Mouse (Mus musculus) limb, embryonic 15.5 days (tissue): ENCODE results near the gene Sec14l1. TPM values are rescaled to one million over a fixed set of nuclear protein-coding genes. Genes with fewer than 3 reads are reported as not detected.

Experiments used
- ATAC-seq: fragments of 200-750 bp; cut with Nextera tagmentation; 2 replicates; pipeline ENCODE4 v1.8.0; 2017; ENCODE audit warnings: low read depth, moderate TSS enrichment; ENCODE audit not compliant: insufficient number of reproducible peaks, low FRiP score, low TSS enrichment
- H3K27ac ChIP-seq: fragments of 300-500 bp; sonication (generic); 2 replicates; pipeline ENCODE4 v1.5.1; 2015; ENCODE audit warnings: moderate library complexity, mild to moderate bottlenecking, inconsistent platforms
- H3K27me3 ChIP-seq: fragments of 300-500 bp; sonication (generic); 2 replicates; pipeline ENCODE4 v1.6.1; 2015; ENCODE audit warnings: inconsistent platforms
- H3K36me3 ChIP-seq: fragments of 300-500 bp; sonication (generic); 2 replicates; pipeline ENCODE4 v1.6.1; 2015; ENCODE audit warnings: inconsistent platforms
- H3K4me1 ChIP-seq: fragments of 300-500 bp; sonication (generic); 2 replicates; pipeline ENCODE4 v1.6.1; 2015; ENCODE audit warnings: inconsistent platforms
- H3K4me2 ChIP-seq: fragments of 300-500 bp; sonication (generic); 2 replicates; pipeline ENCODE4 v1.6.1; 2015; ENCODE audit warnings: mild to moderate bottlenecking, inconsistent platforms
- H3K4me3 ChIP-seq: fragments of 300-500 bp; sonication (generic); 2 replicates; pipeline ENCODE4 v1.5.1; 2015; ENCODE audit warnings: mild to moderate bottlenecking, inconsistent platforms
- H3K9ac ChIP-seq: fragments of 300-500 bp; sonication (generic); 2 replicates; pipeline ENCODE4 v1.6.1; 2015; ENCODE audit warnings: inconsistent platforms
- H3K9me3 ChIP-seq: fragments of 300-500 bp; sonication (generic); 2 replicates; pipeline ENCODE4 v1.6.1; 2016; ENCODE audit warnings: inconsistent platforms
- WGBS: fragments of 180-500 bp; shearing (Covaris S2); methylation state at CpG from one replicate; pipeline ENCODE4 v1.1.7; 2015; 5-methylcytosine and 5-hydroxymethylcytosine counted together
- polyA plus RNA-seq: library from polyadenylated mRNA; unstranded; fragments of >200 nt; fragmentation: Nextera tagmentation; extraction: Ambion mirVana; gene quantifications from 2 replicates; pipeline ENCODE4 v1.2.1, GENCODE M21; 2015

The Sec14l1 gene
- polyA plus RNA-seq, 1 experiment from 2014 or later: 59.2 TPM

GRCm38 (mm10) chr11:117135457-117136290 lies 20.7 kb downstream of the Sec14l1 start:
- Histone ChIP-seq H3K36me3 (peaks cover 10% of the 10 kb centered on the region), H3K9ac (no peak overlapping the region), H3K4me2 (0 out of 2 replicates have a peak overlapping the region, but pooled peaks have one; percentile 5), H3K4me3 (no peak overlapping the region), H3K9me3 (no peaks in the 10 kb centered on the region), H3K4me1 (peaks cover 65% of the 10 kb centered on the region), H3K27me3 (no peaks in the 10 kb centered on the region), H3K27ac (peak overlapping the region; percentile 84)
- 27% methylated on average over 17 of the region's 17 CpGs for WGBS
- ATAC-seq: no peak

- no peak for ATAC-seq
- Histone ChIP-seq H3K36me3 (peaks cover 21% of the 10 kb centered on the region), H3K4me3 (no peak overlapping the region), H3K27me3 (no peaks in the 10 kb centered on the region), H3K4me2 (no peak overlapping the region), H3K9ac (no peak overlapping the region), H3K4me1 (peaks cover 55% of the 10 kb centered on the region), H3K27ac (peak overlapping the region; percentile 84), H3K9me3 (no peaks in the 10 kb centered on the region)
- 76% methylated on average over 14 of the region's 14 CpGs for WGBS
Observed at GRCm38 (mm10) chr11:117136880-117137279, 21.9 kb downstream of the Sec14l1 start.

- H3K27ac ChIP-seq: peak overlapping the region; percentile 71
- H3K9ac ChIP-seq: no peak overlapping the region
- no peaks in the 10 kb centered on the region for H3K9me3 ChIP-seq
- WGBS: 69% methylated on average over 9 of the region's 9 CpGs
- H3K36me3 ChIP-seq: peaks cover 34% of the 10 kb centered on the region
- no peak for ATAC-seq
- H3K4me2 ChIP-seq: no peak overlapping the region
- H3K4me3 ChIP-seq: no peak overlapping the region
- peaks cover 53% of the 10 kb centered on the region for H3K4me1 ChIP-seq
- H3K27me3 ChIP-seq: no peaks in the 10 kb centered on the region
Observed at GRCm38 (mm10) chr11:117138213-117138761, 23.3 kb downstream of the Sec14l1 start.

- no peak for ATAC-seq
- H3K4me1 ChIP-seq: peaks cover 49% of the 10 kb centered on the region
- H3K27ac ChIP-seq: no peak overlapping the region
- 83% methylated on average over 12 of the region's 12 CpGs for WGBS
- peaks cover 41% of the 10 kb centered on the region for H3K36me3 ChIP-seq
- H3K9me3 ChIP-seq: no peaks in the 10 kb centered on the region
- no peak overlapping the region for H3K4me2 ChIP-seq
- H3K27me3 ChIP-seq: no peaks in the 10 kb centered on the region
- no peak overlapping the region for H3K9ac ChIP-seq
- no peak overlapping the region for H3K4me3 ChIP-seq
Observed at GRCm38 (mm10) chr11:117138795-117139463, 24.0 kb downstream of the Sec14l1 start.

DNA sequence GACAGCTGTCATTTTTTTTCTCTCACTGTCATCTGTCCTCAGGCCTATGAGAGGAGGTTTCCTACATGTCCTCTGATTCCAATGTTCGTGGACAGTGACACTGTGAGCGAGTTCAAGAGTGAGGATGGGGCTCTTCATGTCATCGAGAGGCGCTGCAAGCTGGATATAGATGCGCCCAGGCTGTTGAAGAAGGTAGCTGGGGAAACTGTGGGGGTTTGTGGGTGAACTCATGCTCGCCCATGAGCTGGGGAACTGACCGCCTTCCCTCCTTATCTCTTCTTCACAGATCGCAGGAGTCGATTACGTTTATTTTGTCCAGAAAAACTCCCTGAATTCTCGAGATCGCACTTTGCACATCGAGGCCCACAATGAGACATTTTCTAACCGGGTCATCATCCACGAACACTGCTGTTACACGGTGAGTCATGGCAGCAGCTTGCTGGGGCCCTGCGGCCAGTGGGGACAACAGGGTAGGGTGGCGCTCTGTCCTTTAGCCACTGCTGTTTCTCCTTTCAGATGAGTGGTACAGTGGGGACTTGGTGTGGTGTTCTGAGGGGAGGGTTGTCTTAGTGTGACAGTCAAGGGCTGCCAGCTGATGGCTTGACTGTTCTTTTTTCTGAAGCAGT lies 26.5 kb downstream of the Sec14l1 start:
- Histone ChIP-seq H3K4me2 (no peak overlapping the region), H3K4me3 (no peak overlapping the region), H3K9ac (no peak overlapping the region), H3K27ac (no peak overlapping the region), H3K4me1 (peaks cover 23% of the 10 kb centered on the region), H3K9me3 (no peaks in the 10 kb centered on the region), H3K36me3 (peaks cover 66% of the 10 kb centered on the region), H3K27me3 (no peaks in the 10 kb centered on the region)
- no peak for ATAC-seq
- 90% methylated on average over 18 of the region's 18 CpGs for WGBS

GRCm38 (mm10) chr11:117142507-117142906 lies 27.5 kb downstream of the Sec14l1 start:
- Histone ChIP-seq H3K9ac (no peak overlapping the region), H3K36me3 (peaks cover 76% of the 10 kb centered on the region), H3K9me3 (no peaks in the 10 kb centered on the region), H3K27ac (no peak overlapping the region), H3K4me1 (peaks cover 15% of the 10 kb centered on the region), H3K4me2 (no peak overlapping the region), H3K27me3 (no peaks in the 10 kb centered on the region), H3K4me3 (no peak overlapping the region)
- WGBS: 72% methylated on average over 4 of the region's 4 CpGs
- no peak for ATAC-seq

DNA sequence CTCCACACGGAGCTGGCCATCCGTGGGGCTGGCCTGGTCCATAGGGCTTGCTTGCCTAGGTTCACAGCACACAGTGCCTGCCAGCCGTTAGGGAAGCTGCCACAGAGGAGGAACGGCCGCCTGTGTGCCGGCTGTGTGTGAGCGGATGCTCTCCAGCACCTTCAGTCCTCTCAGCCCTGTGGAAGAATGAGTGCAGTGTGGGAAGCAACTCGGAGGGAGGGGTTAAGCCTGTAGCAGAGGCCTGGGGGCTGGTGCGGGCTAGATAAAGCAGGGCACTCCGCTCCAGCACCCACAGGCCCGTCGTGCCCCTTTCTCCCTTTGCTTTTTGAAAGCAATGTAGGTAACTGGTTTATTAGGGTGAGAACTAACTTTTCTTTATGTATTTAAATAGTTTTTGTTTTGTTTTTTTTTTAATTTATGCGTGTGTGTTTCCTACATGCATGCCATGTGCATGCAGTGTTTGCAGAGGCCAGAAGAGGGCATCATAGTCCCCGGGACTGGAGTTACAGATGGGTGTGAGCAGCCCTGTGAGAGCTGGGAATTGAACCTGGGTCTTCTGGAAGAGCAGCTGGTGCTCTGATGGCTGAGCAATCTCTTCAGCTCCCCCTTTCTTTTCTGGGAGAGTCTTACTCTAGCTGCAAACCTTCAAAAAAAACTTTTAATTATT lies 30.6 kb downstream of the Sec14l1 start:
- 94% methylated on average over 14 of the region's 14 CpGs for WGBS
- peaks cover 96% of the 10 kb centered on the region for H3K36me3 ChIP-seq
- H3K4me3 ChIP-seq: no peak overlapping the region

DNA sequence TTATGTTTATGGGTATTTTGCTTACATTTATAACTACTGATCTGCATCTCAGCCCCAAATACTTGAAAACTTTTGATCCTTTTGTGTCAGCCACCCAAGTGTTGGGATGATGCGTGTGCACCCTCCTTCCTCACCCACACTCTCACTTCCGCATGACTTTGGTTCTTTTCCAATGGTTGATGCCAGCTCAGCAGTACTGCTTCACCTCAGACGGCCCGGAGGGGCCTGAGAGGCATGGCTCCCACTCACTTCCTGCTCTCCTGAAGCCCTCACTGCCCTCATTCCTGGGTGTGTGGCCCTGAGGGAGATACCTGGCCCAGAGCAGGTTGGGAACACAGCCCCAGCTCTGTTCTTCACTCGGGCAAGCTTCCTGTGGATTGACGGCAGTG lies 31.1 kb downstream of the Sec14l1 start:
- H3K27ac ChIP-seq: no peak overlapping the region
- H3K4me2 ChIP-seq: no peak overlapping the region
- peaks cover 98% of the 10 kb centered on the region for H3K36me3 ChIP-seq
- no peak overlapping the region for H3K4me3 ChIP-seq
- no peak for ATAC-seq
- no peaks in the 10 kb centered on the region for H3K4me1 ChIP-seq
- H3K27me3 ChIP-seq: no peaks in the 10 kb centered on the region
- H3K9me3 ChIP-seq: no peaks in the 10 kb centered on the region
- no peak overlapping the region for H3K9ac ChIP-seq
- WGBS: 88% methylated on average over 6 of the region's 6 CpGs

More for the DNA sequence above, 30.6 kb downstream of the Sec14l1 start:
- Histone ChIP-seq H3K27ac (no peak overlapping the region), H3K27me3 (no peaks in the 10 kb centered on the region), H3K4me2 (no peak overlapping the region), H3K4me1 (no peaks in the 10 kb centered on the region), H3K9ac (no peak overlapping the region), H3K9me3 (no peaks in the 10 kb centered on the region)
- ATAC-seq: no peak

DNA sequence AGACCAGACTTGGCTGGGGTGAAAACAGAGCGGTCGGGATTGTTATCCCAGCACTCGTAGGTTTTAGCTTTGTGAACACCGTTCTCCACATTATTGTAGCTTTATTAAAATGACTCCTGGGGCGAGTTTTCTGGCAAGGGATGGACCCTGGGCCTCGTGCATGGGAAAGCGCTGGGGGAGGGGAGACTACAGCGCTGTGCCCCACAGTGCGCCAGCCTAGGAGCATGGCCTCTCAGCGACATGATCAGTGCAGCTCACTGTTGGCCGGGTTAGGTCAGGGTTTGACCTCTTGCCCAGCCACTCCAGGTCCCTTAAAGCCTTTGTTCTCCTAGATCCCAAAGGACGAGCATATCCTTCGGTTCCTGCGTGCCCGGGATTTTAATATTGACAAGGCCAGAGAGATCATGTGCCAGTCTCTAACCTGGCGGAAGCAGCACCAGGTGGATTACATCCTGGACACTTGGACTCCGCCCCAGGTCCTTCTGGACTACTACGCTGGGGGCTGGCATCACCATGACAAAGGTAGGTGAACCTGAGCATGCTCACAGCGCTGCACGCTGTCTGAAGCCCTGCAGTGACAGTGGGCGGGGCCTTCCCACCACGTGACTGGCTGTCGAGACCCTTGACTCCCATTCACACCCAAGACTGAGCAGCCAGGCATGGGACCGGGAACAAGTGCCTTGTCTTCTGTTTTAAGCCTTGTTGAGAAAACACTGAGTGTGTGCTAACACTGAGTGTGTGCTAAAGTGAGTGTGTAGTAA lies 32.0 kb downstream of the Sec14l1 start:
- no peak for ATAC-seq
- H3K36me3 ChIP-seq: peaks cover 97% of the 10 kb centered on the region

DNA sequence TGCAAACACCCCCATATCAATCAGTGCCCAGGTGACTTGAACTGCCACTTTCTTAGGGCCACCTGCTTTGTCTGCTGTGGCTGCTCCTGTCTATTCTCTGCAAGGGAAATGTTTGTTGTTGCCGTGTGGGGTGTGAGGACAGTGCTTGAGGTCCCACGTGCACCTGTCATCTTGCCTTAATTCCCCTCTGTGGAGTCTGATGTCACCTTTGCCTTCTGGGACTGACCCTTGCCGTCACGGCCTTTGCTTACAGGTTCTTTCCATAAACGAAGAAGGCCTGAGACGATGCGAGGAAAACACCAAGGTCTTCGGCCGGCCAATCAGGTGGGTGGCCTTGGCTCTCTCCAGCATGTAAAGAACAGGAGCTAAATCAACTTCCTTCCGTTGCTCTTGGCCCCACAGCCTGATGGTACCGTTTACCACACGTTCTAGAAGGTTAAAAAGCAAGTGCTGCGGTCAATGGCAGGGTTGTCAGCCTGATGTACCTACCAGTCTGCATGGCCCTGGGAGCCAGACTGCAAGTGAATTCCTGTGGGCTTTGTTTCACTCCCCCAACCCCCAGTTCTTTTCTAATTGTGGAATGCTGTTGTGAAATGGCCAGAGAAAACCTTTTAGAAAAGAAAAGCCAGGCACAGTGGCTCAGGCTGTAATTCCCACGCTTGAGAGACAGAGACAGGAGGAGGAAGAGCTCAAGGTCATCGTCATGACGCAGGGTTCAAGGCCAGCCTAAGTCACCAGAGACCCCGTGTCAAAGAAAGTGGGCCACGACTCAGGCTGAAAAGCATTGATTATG lies 34.1 kb downstream of the Sec14l1 start:
- Histone ChIP-seq H3K27ac (no peak overlapping the region), H3K4me1 (peaks cover 9% of the 10 kb centered on the region; the same call in 1 of the 2 replicates), H3K9me3 (no peaks in the 10 kb centered on the region), H3K9ac (no peak overlapping the region), H3K27me3 (no peaks in the 10 kb centered on the region), H3K36me3 (peaks cover 89% of the 10 kb centered on the region), H3K4me3 (no peak overlapping the region), H3K4me2 (no peak overlapping the region)
- no peak for ATAC-seq
- 89% methylated on average over 18 of the region's 18 CpGs for WGBS

More for the DNA sequence above, 32.0 kb downstream of the Sec14l1 start:
- H3K4me2 ChIP-seq: no peak overlapping the region
- no peaks in the 10 kb centered on the region for H3K27me3 ChIP-seq
- 67% methylated on average over 24 of the region's 24 CpGs for WGBS
- H3K27ac ChIP-seq: no peak overlapping the region
- H3K9ac ChIP-seq: no peak overlapping the region
- H3K9me3 ChIP-seq: no peaks in the 10 kb centered on the region
- no peak overlapping the region for H3K4me3 ChIP-seq
- H3K4me1 ChIP-seq: no peaks in the 10 kb centered on the region
